In the genomic region with DNA sequence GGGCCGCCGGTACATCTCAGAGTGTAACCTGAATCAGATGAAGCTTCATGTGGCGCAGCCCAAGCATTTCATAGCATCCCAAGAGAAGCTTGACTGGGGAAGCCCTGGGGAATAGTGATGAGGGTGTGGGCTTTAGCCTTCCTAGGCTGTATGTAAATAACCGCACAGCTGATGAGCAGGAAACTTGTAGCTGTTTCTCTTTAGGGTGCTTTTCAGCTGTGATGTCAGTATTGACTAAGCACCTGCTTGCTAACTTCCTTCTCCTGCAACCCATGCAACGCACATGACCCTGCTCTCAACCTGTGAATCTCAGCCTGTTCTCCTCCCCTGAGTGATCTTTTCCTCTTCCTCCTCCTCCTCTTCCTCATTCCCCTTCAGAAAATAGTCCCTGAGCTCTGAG, we compare ENCODE assay signal across 29 mouse cellular contexts. TPM values are rescaled to one million over a fixed set of nuclear protein-coding genes. Genes with fewer than 3 reads are reported as not detected.
DNase-seq lines count a peak whose midpoint lies in the region; TF ChIP-seq lines count a peak whose summit lies in the region.
"Had no signal": no experiment of that assay in that cellular context is flagged by ENCODE, and none has a peak within 500 bp of the region (broad histone marks: within the 10 kb centered on the region; RNA-seq: fewer than 3 reads in every experiment).

No protein-coding gene starts in this region.

- no peak overlapping the region for H3K4me3 ChIP-seq in cerebellum, adult 2 months (replicated peaks; ENCODE audit: insufficient read depth, low read depth, low read length)
- H3K4me3 ChIP-seq: embryonic facial prominence, embryonic 13.5 days; forebrain, embryonic 13.5 days; heart, embryonic 12.5 days; limb, embryonic 15.5 days; midbrain, embryonic 10.5 days; neural tube, embryonic 15.5 days had no signal

- WGBS in cerebellum, adult 2 months, result 87% methylated on average over 5 of the region's 5 CpGs

- DNase-seq in heart, adult 11 months, result peak; percentile 89
- no peak for DNase-seq in heart, postnatal 14 days
- peak; percentile 83 for DNase-seq in A20 (ENCODE audit: low read depth, low spot score)
- peak; percentile 10 for DNase-seq in T-cell, adult 2 months (ENCODE audit: low spot score)
- DNase-seq in spleen, adult 18-20 months, result peak; percentile 27 to 32
- no peak for DNase-seq in cerebellum, adult 2 months
- no peak for DNase-seq in adrenal gland, adult 18-20 months (ENCODE audit: low spot score in 2 of 2)
- no peak for DNase-seq in gastrocnemius, postnatal 36 days
- DNase-seq: adrenal gland, postnatal 25 days; cerebellum, adult 11 months; cerebellum, postnatal 14 days; heart, adult 18-20 months; heart, postnatal 10 days; kidney, adult 18-20 months; left cerebral cortex, postnatal 4 days; lung, embryonic 14.5 days had no signal

- no peaks in the 10 kb centered on the region; the same call in 1 of the 2 replicates for H3K4me1 ChIP-seq in cerebellum, adult 2 months (ENCODE audit: control insufficient read depth, insufficient read depth, low read length)

- TF ChIP-seq POLR2A in cerebellum, adult 2 months (IDR thresholded peaks at IDR 0.05; ENCODE audit: borderline replicate concordance, insufficient read depth, low read length), result no peak

- H3K27ac ChIP-seq in cerebellum, adult 2 months (ENCODE audit: insufficient read depth, low read length), result no peak overlapping the region
- H3K27ac ChIP-seq: embryonic facial prominence, embryonic 13.5 days; forebrain, embryonic 13.5 days; hindbrain, postnatal 0 days; kidney, postnatal 0 days; limb, embryonic 15.5 days; liver, embryonic 14.5 days; midbrain, embryonic 10.5 days; neural tube, embryonic 15.5 days; stomach, postnatal 0 days had no signal

- intact Hi-C loops in heart, postnatal 14 days (cut with DNase I), result loop anchor here (5.0 kb wide), 1 partner anchor 198 kb away; no protein-coding TSS in a partner anchor
- intact Hi-C loops in gastrocnemius, postnatal 36 days (cut with DNase I), result no loop called here

- TF ChIP-seq CTCF in cerebellum, adult 2 months (IDR thresholded peaks at IDR 0.05; ENCODE audit: borderline replicate concordance, insufficient read depth, low read depth, low read length), result no peak

- H3K27me3 ChIP-seq in cerebellum, adult 2 months (ENCODE audit: control insufficient read depth, insufficient read depth, low read length), result no peaks in the 10 kb centered on the region
- H3K27me3 ChIP-seq: forebrain, embryonic 13.5 days; limb, embryonic 15.5 days; neural tube, embryonic 15.5 days had no signal

RNA-seq across cellular contexts. Expression of a gene that starts 3.1 kb away (rescaled TPM):
- 10 to 100 TPM; 28.9 to 30.4 TPM for total RNA-seq in heart, postnatal 14 days (2021)
- polyA plus RNA-seq in cerebellum, adult 2 months (2012; rRNA removed), result 31.0 and 34.0 TPM in 2 replicates
- 10 to 100 TPM; 47.6 to 49.4 TPM for total RNA-seq in adrenal gland, adult 18-20 months (2021)
- 10 to 100 TPM; 15.5 to 17.4 TPM for total RNA-seq in gastrocnemius, postnatal 36 days (2021)

RNA-seq across cellular contexts. Expression of a gene that starts 3.2 kb away (rescaled TPM):
- total RNA-seq in heart, postnatal 14 days (2021), result 1 to 10 TPM in 1 of 2 experiments, under 1 TPM in 1; 0.84 to 1.5 TPM
- polyA plus RNA-seq in cerebellum, adult 2 months (2012; rRNA removed), result 1.3 and 1.6 TPM in 2 replicates
- 1 to 10 TPM; 4.7 to 5.1 TPM for total RNA-seq in adrenal gland, adult 18-20 months (2021)
- total RNA-seq in gastrocnemius, postnatal 36 days (2021), result under 1 TPM; 0.52 to 0.61 TPM

RNA-seq across cellular contexts. Expression of a gene that starts 29.6 kb away (rescaled TPM):
- not detected for total RNA-seq in heart, postnatal 14 days (2021)
- 0.49 and 0.79 TPM in 2 replicates for polyA plus RNA-seq in cerebellum, adult 2 months (2012; rRNA removed)
- not detected for total RNA-seq in adrenal gland, adult 18-20 months (2021)
- not detected for total RNA-seq in gastrocnemius, postnatal 36 days (2021)
- total RNA-seq: adrenal gland, postnatal 25 days; gastrocnemius, adult 8-10 months; heart, adult 18-20 months; heart, postnatal 10 days had no signal
- polyA plus RNA-seq: embryonic facial prominence, embryonic 13.5 days; large intestine, adult 2 months; liver, embryonic 14.5 days; lung, embryonic 14.5 days; stomach, postnatal 0 days had no signal

RNA-seq across cellular contexts. Expression of a gene that starts 38.9 kb away (rescaled TPM):
- under 1 TPM in 1 of 2 experiments, not detected in 1; 0.32 TPM for total RNA-seq in heart, postnatal 14 days (2021)
- 1.0 and 1.2 TPM in 2 replicates for polyA plus RNA-seq in cerebellum, adult 2 months (2012; rRNA removed)
- 1 to 10 TPM in 1 of 2 experiments, under 1 TPM in 1; 0.76 to 1.5 TPM for total RNA-seq in adrenal gland, adult 18-20 months (2021)
- total RNA-seq in gastrocnemius, postnatal 36 days (2021), result not detected
- total RNA-seq: gastrocnemius, adult 8-10 months; hindbrain, postnatal 0 days; left cerebral cortex, postnatal 4 days had no signal

RNA-seq across cellular contexts. Expression of a gene that starts 46.6 kb away (rescaled TPM):
- total RNA-seq in heart, postnatal 14 days (2021), result not detected
- polyA plus RNA-seq in cerebellum, adult 2 months (2012; rRNA removed), result 0.08 TPM in 1 of 2 replicates, not detected in the other
- total RNA-seq in adrenal gland, adult 18-20 months (2021), result not detected
- total RNA-seq in gastrocnemius, postnatal 36 days (2021), result not detected
- total RNA-seq: adrenal gland, postnatal 25 days; gastrocnemius, adult 8-10 months; heart, postnatal 10 days had no signal
- polyA plus RNA-seq: embryonic facial prominence, embryonic 13.5 days; forebrain, embryonic 13.5 days; heart, embryonic 12.5 days; hindbrain, embryonic 11.5 days; kidney, postnatal 0 days; limb, embryonic 15.5 days; lung, embryonic 14.5 days; midbrain, embryonic 10.5 days had no signal

Comparison
In these comparisons a context has a peak if more than half of its experiments do, and no peak if none do; other contexts are left out.
1. DNase-seq: peak in heart, adult 11 months (single experiment), A20 (single experiment), T-cell, adult 2 months (single experiment) and spleen, adult 18-20 months (2 of 2); none in heart, postnatal 14 days (0 of 2), cerebellum, adult 2 months (0 of 2), adrenal gland, adult 18-20 months (0 of 2) and gastrocnemius, postnatal 36 days (0 of 2).